Mouse (Mus musculus) liver, embryonic 16.5 days (tissue): ENCODE results near the gene Grhpr. TPM values are rescaled to one million over a fixed set of nuclear protein-coding genes. Genes with fewer than 3 reads are reported as not detected.

Source experiments
- ATAC-seq: fragments of 200-750 bp; cut with Nextera tagmentation; 2 replicates; pipeline ENCODE4 v1.8.0; 2017; ENCODE audit warnings: low read depth, mild to moderate bottlenecking, moderate number of reproducible peaks, moderate library complexity
- H3K27ac ChIP-seq: fragments of 300-500 bp; sonication (generic); 2 replicates; pipeline ENCODE4 v1.5.1; 2014; ENCODE audit warnings: mild to moderate bottlenecking, low read length
- H3K27me3 ChIP-seq: fragments of 300-500 bp; sonication (generic); 2 replicates; pipeline ENCODE4 v1.6.1; 2014; ENCODE audit warnings: low read depth, low read length, mixed read lengths; ENCODE audit not compliant: control insufficient read depth, insufficient read depth
- H3K36me3 ChIP-seq: fragments of 300-500 bp; sonication (generic); 2 replicates; pipeline ENCODE4 v1.6.1; 2014; ENCODE audit warnings: mild to moderate bottlenecking; ENCODE audit not compliant: control insufficient read depth, insufficient read depth
- H3K4me1 ChIP-seq: fragments of 300-500 bp; sonication (generic); 2 replicates; pipeline ENCODE4 v1.6.1; 2014; ENCODE audit warnings: low read depth, low read length, mixed read lengths; ENCODE audit not compliant: control insufficient read depth
- H3K4me2 ChIP-seq: fragments of 300-500 bp; sonication (generic); 2 replicates; pipeline ENCODE4 v1.6.1; 2014; ENCODE audit warnings: low read depth, low read length, mixed read lengths
- H3K4me3 ChIP-seq: fragments of 300-500 bp; sonication (generic); 2 replicates; pipeline ENCODE4 v1.5.1; 2014; ENCODE audit warnings: low read depth, mild to moderate bottlenecking, low read length
- H3K9ac ChIP-seq: fragments of 300-500 bp; sonication (generic); 2 replicates; pipeline ENCODE4 v1.6.1; 2014; ENCODE audit warnings: low read depth, low read length
- H3K9me3 ChIP-seq: fragments of 300-500 bp; sonication (generic); replicated peaks from 2 replicates; pipeline ENCODE4 v1.6.1; 2016; ENCODE audit warnings: low read length; ENCODE audit not compliant: control insufficient read depth
- WGBS: fragments of 180-500 bp; shearing (Covaris S2); extraction: QIAGEN DNeasy Blood & Tissue Kit; methylation state at CpG from one replicate; pipeline ENCODE4 v1.1.7; 2014; ENCODE audit not compliant: insufficient replicate concordance; 5-methylcytosine and 5-hydroxymethylcytosine counted together
- polyA plus RNA-seq: library from polyadenylated mRNA; unstranded; fragments of >200 nt; fragmentation: Nextera tagmentation; extraction: Ambion mirVana; gene quantifications from 2 replicates; pipeline ENCODE4 v1.2.1, GENCODE M21; 2015

Grhpr gene
- polyA plus RNA-seq: 165 and 179 TPM in 2 replicates

GRCm38 (mm10) chr4:44981280-44981973 lies at the start of gene Grhpr:
TSS of gene Grhpr (plus strand) at chr4:44981395.
- H3K4me3 ChIP-seq: peak within 1 kb of the TSS; percentile 75
- peaks cover 30% of the 10 kb centered on the region for H3K4me1 ChIP-seq
- H3K36me3 ChIP-seq: peaks cover 6% of the 10 kb centered on the region; the same call in 1 of the 2 replicates
- peak within 1 kb of the TSS; percentile 91 for H3K27ac ChIP-seq
- ATAC-seq: peak; percentile 80
- WGBS: under 1% methylated on average over 40 of the region's 40 CpGs
- peak within 1 kb of the TSS; percentile 84 for H3K9ac ChIP-seq
- peak within 1 kb of the TSS; percentile 95 for H3K4me2 ChIP-seq
- no peaks in the 10 kb centered on the region for H3K9me3 ChIP-seq
- H3K27me3 ChIP-seq: no peaks in the 10 kb centered on the region

- no peak for ATAC-seq
- H3K36me3 ChIP-seq: peaks cover 11% of the 10 kb centered on the region
- WGBS: 81% methylated on average over 6 of the region's 6 CpGs
- no peak overlapping the region for H3K27ac ChIP-seq
- H3K27me3 ChIP-seq: no peaks in the 10 kb centered on the region
- H3K9ac ChIP-seq: no peak overlapping the region
- no peak overlapping the region for H3K4me2 ChIP-seq
- H3K9me3 ChIP-seq: no peaks in the 10 kb centered on the region
- H3K4me1 ChIP-seq: peaks cover 3% of the 10 kb centered on the region; the same call in 1 of the 2 replicates
- no peak overlapping the region for H3K4me3 ChIP-seq
These were observed 49.5 kb upstream of the Grhpr start for GRCm38 (mm10) chr4:44931732-44932131.

GRCm38 (mm10) chr4:44938359-44939340 lies 42.5 kb upstream of the Grhpr start:
- H3K27me3 ChIP-seq: no peaks in the 10 kb centered on the region
- no peaks in the 10 kb centered on the region for H3K36me3 ChIP-seq
- WGBS: 58% methylated on average over 8 of the region's 8 CpGs
- no peak overlapping the region for H3K27ac ChIP-seq
- H3K4me3 ChIP-seq: no peak overlapping the region
- no peak overlapping the region for H3K4me2 ChIP-seq
- no peaks in the 10 kb centered on the region for H3K9me3 ChIP-seq
- no peak for ATAC-seq
- H3K9ac ChIP-seq: no peak overlapping the region
- H3K4me1 ChIP-seq: peaks cover 3% of the 10 kb centered on the region; the same call in 1 of the 2 replicates

GRCm38 (mm10) chr4:44939576-44940249 lies 41.5 kb upstream of the Grhpr start:
- no peak overlapping the region for H3K4me3 ChIP-seq
- no peak for ATAC-seq
- peaks cover 3% of the 10 kb centered on the region; the same call in 1 of the 2 replicates for H3K4me1 ChIP-seq
- H3K36me3 ChIP-seq: no peaks in the 10 kb centered on the region
- H3K4me2 ChIP-seq: no peak overlapping the region
- H3K27me3 ChIP-seq: no peaks in the 10 kb centered on the region
- 70% methylated on average over 14 of the region's 14 CpGs for WGBS
- no peaks in the 10 kb centered on the region for H3K9me3 ChIP-seq
- H3K9ac ChIP-seq: no peak overlapping the region
- H3K27ac ChIP-seq: no peak overlapping the region

- H3K9me3 ChIP-seq: no peaks in the 10 kb centered on the region
- no peak overlapping the region for H3K4me2 ChIP-seq
- H3K4me3 ChIP-seq: no peak overlapping the region
- no peaks in the 10 kb centered on the region for H3K36me3 ChIP-seq
- H3K9ac ChIP-seq: no peak overlapping the region
- WGBS: 70% methylated on average over 9 of the region's 9 CpGs
- H3K4me1 ChIP-seq: peaks cover 3% of the 10 kb centered on the region; the same call in 1 of the 2 replicates
- no peak for ATAC-seq
- no peaks in the 10 kb centered on the region for H3K27me3 ChIP-seq
- no peak overlapping the region for H3K27ac ChIP-seq
These were observed 40.9 kb upstream of the Grhpr start for GRCm38 (mm10) chr4:44940286-44940685.

GRCm38 (mm10) chr4:44942237-44942636 lies 39.0 kb upstream of the Grhpr start:
- WGBS: 17% methylated on average over 1 of the region's 1 CpGs
- no peaks in the 10 kb centered on the region for H3K27me3 ChIP-seq
- H3K9me3 ChIP-seq: no peaks in the 10 kb centered on the region
- no peak overlapping the region for H3K4me3 ChIP-seq
- H3K27ac ChIP-seq: no peak overlapping the region
- H3K9ac ChIP-seq: no peak overlapping the region
- no peak for ATAC-seq
- peaks cover 3% of the 10 kb centered on the region; the same call in 1 of the 2 replicates for H3K4me1 ChIP-seq
- no peaks in the 10 kb centered on the region for H3K36me3 ChIP-seq
- no peak overlapping the region for H3K4me2 ChIP-seq

GRCm38 (mm10) chr4:44943480-44943879 lies 37.7 kb upstream of the Grhpr start:
- H3K4me1 ChIP-seq: peaks cover 3% of the 10 kb centered on the region; the same call in 1 of the 2 replicates
- ATAC-seq: no peak
- H3K36me3 ChIP-seq: no peaks in the 10 kb centered on the region
- H3K4me3 ChIP-seq: no peak overlapping the region
- H3K27me3 ChIP-seq: no peaks in the 10 kb centered on the region
- no peaks in the 10 kb centered on the region for H3K9me3 ChIP-seq
- no peak overlapping the region for H3K9ac ChIP-seq
- no peak overlapping the region for H3K27ac ChIP-seq
- 69% methylated on average over 6 of the region's 6 CpGs for WGBS
- H3K4me2 ChIP-seq: no peak overlapping the region

GRCm38 (mm10) chr4:44944426-44945075 lies 36.6 kb upstream of the Grhpr start:
- H3K27me3 ChIP-seq: no peaks in the 10 kb centered on the region
- H3K4me2 ChIP-seq: no peak overlapping the region
- WGBS: 66% methylated on average over 10 of the region's 10 CpGs
- no peaks in the 10 kb centered on the region for H3K36me3 ChIP-seq
- no peak overlapping the region for H3K9ac ChIP-seq
- H3K27ac ChIP-seq: no peak overlapping the region
- peaks cover 3% of the 10 kb centered on the region; the same call in 1 of the 2 replicates for H3K4me1 ChIP-seq
- ATAC-seq: no peak
- no peak overlapping the region for H3K4me3 ChIP-seq
- H3K9me3 ChIP-seq: no peaks in the 10 kb centered on the region
